Mouse (Mus musculus) myocyte (in vitro differentiated cells): ENCODE measurements around the gene H2-DMa. TPM values are rescaled to one million over a fixed set of nuclear protein-coding genes. Genes with fewer than 3 reads are reported as not detected.

Experiments
- H3K27me3 ChIP-seq: one replicate; pipeline ENCODE4 v1.6.1; 2011; ENCODE audit not compliant: control insufficient read depth, insufficient read depth, insufficient read length
- H3K36me3 ChIP-seq: one replicate; pipeline ENCODE4 v1.6.1; 2011; ENCODE audit not compliant: control insufficient read depth, insufficient read depth
- H3K4me2 ChIP-seq: one replicate; pipeline ENCODE4 v1.6.1; 2011; ENCODE audit warnings: low read depth, control low read depth
- H3K4me3 ChIP-seq: one replicate; pipeline ENCODE4 v1.5.1; 2011; ENCODE audit warnings: mild to moderate bottlenecking, control low read depth, moderate library complexity
- H3K79me2 ChIP-seq: one replicate; pipeline ENCODE4 v1.6.1; 2011; ENCODE audit not compliant: control insufficient read depth, insufficient read depth
- H3ac ChIP-seq: one replicate; pipeline ENCODE4 v1.6.1; 2011; ENCODE audit not compliant: control insufficient read depth, insufficient read length
- CEBPB ChIP-seq: IDR thresholded peaks from 2 replicates; pipeline ENCODE4 v1.6.1; 2011; ENCODE audit warnings: mild to moderate bottlenecking, moderate library complexity; ENCODE audit not compliant: poor library complexity, insufficient read depth, severe bottlenecking
- E2F4 ChIP-seq: IDR thresholded peaks from one replicate; pipeline ENCODE4 v1.6.1; 2011; ENCODE audit warnings: mild to moderate bottlenecking, control low read depth, moderate library complexity; ENCODE audit not compliant: insufficient read depth
- MAX ChIP-seq: IDR thresholded peaks from one replicate; pipeline ENCODE4 v1.6.1; 2011; ENCODE audit warnings: low read depth, mild to moderate bottlenecking, control low read depth
- MYOD1 ChIP-seq, 3 experiments: IDR thresholded peaks; one replicate each; pipeline ENCODE4 v1.6.1; 2011; ENCODE audit warnings: control low read depth in 2 of 3, low read depth in 2 of 3, mild to moderate bottlenecking in 2 of 3, moderate library complexity in 1 of 3; ENCODE audit not compliant: insufficient read length in 2 of 3, control insufficient read depth in 1 of 3
- MYOG ChIP-seq, 3 experiments: IDR thresholded peaks; one replicate each; pipeline ENCODE4 v1.6.1; 2011; ENCODE audit warnings: control low read depth in 2 of 3, low read depth in 2 of 3, mild to moderate bottlenecking in 2 of 3; ENCODE audit not compliant: insufficient read length in 2 of 3, control insufficient read depth in 1 of 3, insufficient read depth in 1 of 3
- POLR2A ChIP-seq: IDR thresholded peaks from one replicate; pipeline ENCODE4 v1.6.1; 2011; ENCODE audit warnings: low read depth, mild to moderate bottlenecking, control low read depth, moderate library complexity; ENCODE audit not compliant: insufficient read length
- POLR2AphosphoS2 ChIP-seq: IDR thresholded peaks from one replicate; pipeline ENCODE4 v1.6.1; 2011; ENCODE audit warnings: low read depth, control low read depth; ENCODE audit not compliant: insufficient read length
- REST ChIP-seq: IDR thresholded peaks from one replicate; pipeline ENCODE4 v1.6.1; 2011; ENCODE audit warnings: mild to moderate bottlenecking, control low read depth, moderate library complexity; ENCODE audit not compliant: insufficient read depth, insufficient read length
- SRF ChIP-seq: IDR thresholded peaks from one replicate; pipeline ENCODE4 v1.6.1; 2011; ENCODE audit warnings: low read depth; ENCODE audit not compliant: control insufficient read depth, insufficient read length
- TCF12 ChIP-seq: IDR thresholded peaks from one replicate; pipeline ENCODE4 v1.6.1; 2011; ENCODE audit warnings: mild to moderate bottlenecking, control low read depth; ENCODE audit not compliant: poor library complexity, insufficient read depth, severe bottlenecking
- TCF3 ChIP-seq: IDR thresholded peaks from one replicate; pipeline ENCODE4 v1.6.1; 2011; ENCODE audit warnings: low read depth, control low read depth; ENCODE audit not compliant: insufficient read length
- USF1 ChIP-seq: IDR thresholded peaks from one replicate; pipeline ENCODE4 v1.6.1; 2011; ENCODE audit warnings: low read depth, mild to moderate bottlenecking, control low read depth, moderate library complexity
- polyA plus RNA-seq: library from polyadenylated mRNA; unstranded; fragments of >200 nt; fragmentation: generic; extraction: Trizol; gene quantifications from one replicate; pipeline ENCODE4 v1.2.1, GENCODE M21; 2012; ENCODE audit warnings: missing spikeins

H2-DMa gene
- polyA plus RNA-seq, 1 experiment, result 7.2 TPM

DNA sequence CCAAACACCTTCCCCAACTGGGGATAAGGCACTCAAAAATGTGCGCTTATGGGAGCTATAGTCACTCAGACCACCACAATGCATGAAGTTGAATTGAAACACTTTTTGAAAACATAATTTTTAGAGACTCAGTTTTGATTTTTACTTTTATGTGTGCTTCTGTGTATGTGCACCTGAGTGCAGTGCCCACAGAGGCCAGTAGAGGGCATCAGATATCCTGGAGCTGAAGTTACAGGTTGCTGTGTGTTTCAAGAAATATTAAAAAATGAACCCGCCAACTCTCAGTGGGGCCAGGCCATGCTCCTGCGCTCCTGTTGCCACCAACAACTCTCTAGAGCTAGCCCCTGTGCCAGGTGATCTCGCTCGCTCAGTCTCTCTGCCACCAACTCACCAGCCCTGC, 53.2 kb downstream of the H2-DMa start:
- H3K4me2 ChIP-seq, result no peak overlapping the region
- H3ac ChIP-seq, result no peak overlapping the region
- peaks cover 3% of the 10 kb centered on the region for H3K27me3 ChIP-seq
- TF ChIP-seq TCF12 (no peak), CEBPB (no peak), REST (no peak), MYOD1 (IDR thresholded peaks at IDR 0.05; ENCODE audit: control insufficient read depth in 1 of 3, insufficient read length in 2 of 3, low read depth in 2 of 3) (no peak), MAX (no peak), MYOG (IDR thresholded peaks at IDR 0.05; ENCODE audit: control insufficient read depth in 1 of 3, insufficient read depth in 1 of 3, insufficient read length in 2 of 3, low read depth in 2 of 3) (no peak), POLR2A (no peak), POLR2AphosphoS2 (no peak), E2F4 (no peak), TCF3 (no peak), USF1 (no peak), SRF (no peak)
- no peak overlapping the region for H3K4me3 ChIP-seq
- H3K36me3 ChIP-seq, result no peaks in the 10 kb centered on the region
- H3K79me2 ChIP-seq, result no peaks in the 10 kb centered on the region

DNA sequence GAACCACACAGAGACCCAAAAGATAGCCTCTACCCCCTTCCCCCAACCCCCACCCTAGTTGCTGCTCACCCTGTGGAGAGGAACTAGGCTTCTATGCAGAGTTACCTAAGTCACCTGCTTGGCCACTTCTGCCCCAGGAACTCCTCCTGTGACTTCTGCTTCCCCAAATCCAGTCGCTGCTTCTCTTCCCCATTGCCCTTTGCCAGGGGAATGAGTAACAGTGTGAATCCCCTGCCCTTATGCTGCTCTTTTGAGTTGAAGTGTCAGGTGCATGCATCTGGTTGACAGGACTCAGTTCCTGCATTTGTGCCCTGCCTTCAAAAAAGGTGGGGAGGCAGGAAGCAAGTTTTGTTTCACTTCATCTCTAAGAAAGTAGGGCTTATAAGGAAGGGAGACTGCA, 54.7 kb downstream of the H2-DMa start:
- no peak for TF ChIP-seq MYOG (IDR thresholded peaks at IDR 0.05; ENCODE audit: control insufficient read depth in 1 of 3, insufficient read depth in 1 of 3, insufficient read length in 2 of 3, low read depth in 2 of 3)
- no peak for TF ChIP-seq POLR2AphosphoS2
- no peak for TF ChIP-seq SRF
- no peak for TF ChIP-seq E2F4
- no peak for TF ChIP-seq POLR2A
- TF ChIP-seq REST, result no peak
- no peak for TF ChIP-seq CEBPB
- H3K27me3 ChIP-seq, result no peaks in the 10 kb centered on the region
- H3K36me3 ChIP-seq, result no peaks in the 10 kb centered on the region
- no peaks in the 10 kb centered on the region for H3K79me2 ChIP-seq
- no peak overlapping the region for H3K4me3 ChIP-seq
- no peak overlapping the region for H3K4me2 ChIP-seq
- no peak overlapping the region for H3ac ChIP-seq

DNA sequence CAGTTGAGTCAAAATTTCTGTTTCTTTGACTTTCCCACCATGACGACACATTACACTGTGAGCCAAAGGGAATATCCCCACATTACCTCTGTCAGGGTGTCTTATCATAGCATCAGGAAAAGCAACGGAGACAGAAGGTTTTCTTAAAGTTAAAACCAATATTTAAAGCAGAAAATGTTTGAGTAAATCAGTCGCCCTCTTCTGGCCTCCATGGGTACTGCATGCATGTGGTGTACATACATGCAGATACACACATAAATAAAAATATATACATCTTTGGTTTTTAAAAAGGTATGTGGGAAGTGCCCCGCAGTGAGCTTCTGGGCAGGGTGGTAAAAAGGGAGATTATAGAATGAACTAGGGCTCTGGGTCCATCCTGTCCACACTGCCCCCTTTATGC, 57.8 kb downstream of the H2-DMa start:
- Histone ChIP-seq H3K79me2 (no peaks in the 10 kb centered on the region), H3ac (no peak overlapping the region), H3K4me3 (no peak overlapping the region), H3K4me2 (no peak overlapping the region), H3K27me3 (peaks cover 7% of the 10 kb centered on the region), H3K36me3 (no peaks in the 10 kb centered on the region)
- TF ChIP-seq MYOD1 (IDR thresholded peaks at IDR 0.05; ENCODE audit: control insufficient read depth in 1 of 3, insufficient read length in 2 of 3, low read depth in 2 of 3), result no peak
- no peak for TF ChIP-seq TCF12
- no peak for TF ChIP-seq SRF
- TF ChIP-seq MYOG (IDR thresholded peaks at IDR 0.05; ENCODE audit: control insufficient read depth in 1 of 3, insufficient read depth in 1 of 3, insufficient read length in 2 of 3, low read depth in 2 of 3), result no peak
- TF ChIP-seq MAX, result no peak
- no peak for TF ChIP-seq POLR2AphosphoS2
- TF ChIP-seq CEBPB, result no peak
- no peak for TF ChIP-seq REST
- no peak for TF ChIP-seq POLR2A
- TF ChIP-seq E2F4, result no peak
- no peak for TF ChIP-seq TCF3
- TF ChIP-seq USF1, result no peak

DNA sequence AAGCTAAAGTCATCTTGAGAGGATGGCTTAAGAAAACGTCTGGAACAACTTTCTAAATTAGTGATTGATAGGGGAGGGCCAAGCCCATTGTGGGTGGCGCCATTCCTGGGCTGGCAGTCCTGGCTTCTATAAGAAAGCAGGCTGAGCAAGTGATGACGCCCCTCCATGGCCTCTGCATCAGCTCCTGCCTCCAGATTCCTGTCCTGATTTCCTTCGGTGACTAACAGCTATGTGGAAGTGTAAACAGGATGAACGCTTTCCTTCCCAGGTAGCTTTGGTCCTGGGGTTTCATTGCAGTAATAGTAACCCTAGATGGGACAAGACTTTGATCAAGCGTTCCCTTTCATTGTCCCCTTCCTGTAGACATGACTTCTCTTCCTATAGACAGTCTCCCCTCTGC, 59.7 kb downstream of the H2-DMa start:
- H3K27me3 ChIP-seq, result peaks cover 15% of the 10 kb centered on the region

DNA sequence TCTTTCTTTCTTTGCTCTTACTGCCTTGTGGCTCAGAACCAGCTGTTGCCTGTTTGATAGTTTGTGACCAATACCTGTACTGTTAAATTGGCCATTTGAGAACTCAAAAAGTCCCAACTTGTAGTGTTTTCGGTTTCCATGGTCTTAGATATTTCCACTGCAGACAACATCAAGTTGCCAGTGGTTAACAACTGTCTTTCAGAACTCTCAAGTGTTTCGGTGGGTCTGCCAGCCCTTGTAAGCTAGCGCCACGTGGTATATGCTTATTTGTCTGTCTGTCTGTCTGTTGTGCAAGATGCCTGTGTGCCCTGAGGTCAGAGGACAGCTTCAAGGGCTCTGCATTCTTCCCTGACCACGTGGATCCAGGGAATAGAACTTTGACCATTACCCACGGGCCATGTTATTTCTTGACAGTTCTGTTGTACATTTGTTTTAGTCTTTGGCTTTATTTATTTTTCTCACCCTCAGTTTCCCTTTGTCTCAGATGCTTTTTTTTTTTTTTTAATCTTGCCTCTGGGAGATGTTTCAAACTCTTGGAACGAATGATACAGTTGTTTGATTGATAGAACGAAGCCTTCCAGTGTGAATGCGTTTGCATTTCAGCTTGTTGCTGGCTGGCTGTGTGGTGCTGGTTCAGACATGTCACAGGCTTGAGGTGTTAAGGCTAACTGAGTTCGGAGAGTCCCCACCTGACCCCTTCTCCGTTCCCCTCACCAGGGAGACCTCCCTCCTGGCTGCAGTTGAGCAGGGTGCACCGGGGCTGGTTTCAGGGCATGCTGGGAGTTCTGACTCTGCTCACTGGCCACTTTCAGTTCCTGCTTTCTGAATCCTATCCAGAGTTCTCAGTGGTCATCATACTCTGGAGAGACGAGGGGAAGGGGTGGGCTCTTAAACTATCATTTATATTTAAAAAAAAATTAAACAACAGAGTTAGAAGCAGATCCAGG, 60.8 kb downstream of the H2-DMa start:
- H3K4me3 ChIP-seq, result no peak overlapping the region
- peaks cover 23% of the 10 kb centered on the region for H3K27me3 ChIP-seq
- H3K36me3 ChIP-seq, result no peaks in the 10 kb centered on the region
- no peak overlapping the region for H3ac ChIP-seq
- TF ChIP-seq REST (no peak), TCF12 (no peak), POLR2AphosphoS2 (no peak), MYOD1 (IDR thresholded peaks at IDR 0.05; ENCODE audit: control insufficient read depth in 1 of 3, insufficient read length in 2 of 3, low read depth in 2 of 3) (no peak), E2F4 (no peak), SRF (no peak), USF1 (no peak), TCF3 (no peak), MYOG (IDR thresholded peaks at IDR 0.05; ENCODE audit: control insufficient read depth in 1 of 3, insufficient read depth in 1 of 3, insufficient read length in 2 of 3, low read depth in 2 of 3) (no peak)
- no peak overlapping the region for H3K4me2 ChIP-seq
- no peaks in the 10 kb centered on the region for H3K79me2 ChIP-seq

More for the DNA sequence above, 59.7 kb downstream of the H2-DMa start:
- H3K4me2 ChIP-seq, result no peak overlapping the region
- no peak overlapping the region for H3K4me3 ChIP-seq
- H3K36me3 ChIP-seq, result no peaks in the 10 kb centered on the region
- H3ac ChIP-seq, result no peak overlapping the region
- no peaks in the 10 kb centered on the region for H3K79me2 ChIP-seq
- no peak for TF ChIP-seq POLR2A
- TF ChIP-seq POLR2AphosphoS2, result no peak
- TF ChIP-seq TCF3, result no peak
- no peak for TF ChIP-seq REST
- no peak for TF ChIP-seq MAX
- TF ChIP-seq TCF12, result no peak
